Mouse (Mus musculus): Measurements from ENCODE around the gene Slc35b4. TPM values are rescaled to one million over a fixed set of nuclear protein-coding genes. Genes with fewer than 3 reads are reported as not detected.

Slc35b4 gene
- polyA plus RNA-seq, 1 experiment from 2014 or later = 44.0 TPM

- Histone ChIP-seq H3K9me3 (no peaks in the 10 kb centered on the region), H3K27ac (replicated peaks) (no peak overlapping the region), H3K4me3 (no peak overlapping the region), H3K36me3 (peaks cover 47% of the 10 kb centered on the region), H3K27me3 (no peaks in the 10 kb centered on the region), H3K9ac (no peak overlapping the region), H3K4me1 (replicated peaks) (no peaks in the 10 kb centered on the region), H3K4me2 (no peak overlapping the region)
- 80% methylated on average over 2 of the region's 2 CpGs for WGBS
- no peak for ATAC-seq (ENCODE audit: low FRiP score, low read depth)
Measured at GRCm38 (mm10) chr6:34162607-34163006, 14.3 kb downstream of the Slc35b4 start.

- Histone ChIP-seq H3K9ac (no peak overlapping the region), H3K27ac (replicated peaks) (no peak overlapping the region), H3K36me3 (peaks cover 40% of the 10 kb centered on the region), H3K4me1 (replicated peaks) (0 out of 2 replicates have a peak, but pooled peaks cover 3% of the 10 kb centered on the region), H3K4me2 (no peak overlapping the region), H3K9me3 (no peaks in the 10 kb centered on the region), H3K27me3 (no peaks in the 10 kb centered on the region), H3K4me3 (no peak overlapping the region)
- 94% methylated on average over 7 of the region's 7 CpGs for WGBS
- ATAC-seq (ENCODE audit: low FRiP score, low read depth) = no peak
Measured at GRCm38 (mm10) chr6:34161511-34161910, 15.4 kb downstream of the Slc35b4 start.

- Histone ChIP-seq H3K4me3 (no peak overlapping the region), H3K4me2 (no peak overlapping the region), H3K27ac (replicated peaks) (no peak overlapping the region), H3K4me1 (replicated peaks) (0 out of 2 replicates have a peak, but pooled peaks cover 5% of the 10 kb centered on the region), H3K36me3 (peaks cover 37% of the 10 kb centered on the region), H3K9ac (no peak overlapping the region), H3K9me3 (no peaks in the 10 kb centered on the region), H3K27me3 (no peaks in the 10 kb centered on the region)
- 96% methylated on average over 7 of the region's 7 CpGs for WGBS
- no peak for ATAC-seq (ENCODE audit: low FRiP score, low read depth)
Measured at GRCm38 (mm10) chr6:34160816-34161310, 16.0 kb downstream of the Slc35b4 start.

GRCm38 (mm10) chr6:34159998-34160815 is 16.7 kb downstream of the Slc35b4 start:
- no peak overlapping the region for H3K27ac ChIP-seq (replicated peaks)
- H3K36me3 ChIP-seq = peaks cover 31% of the 10 kb centered on the region
- H3K4me2 ChIP-seq = no peak overlapping the region
- H3K9me3 ChIP-seq = no peaks in the 10 kb centered on the region
- H3K4me3 ChIP-seq = no peak overlapping the region
- WGBS = 87% methylated on average over 23 of the region's 23 CpGs
- H3K9ac ChIP-seq = no peak overlapping the region
- no peak for ATAC-seq (ENCODE audit: low FRiP score, low read depth)
- H3K27me3 ChIP-seq = no peaks in the 10 kb centered on the region
- H3K4me1 ChIP-seq (replicated peaks) = peaks cover 10% of the 10 kb centered on the region; the same call in 1 of the 2 replicates

GRCm38 (mm10) chr6:34156841-34157748 is 19.8 kb downstream of the Slc35b4 start:
- H3K9me3 ChIP-seq = no peaks in the 10 kb centered on the region
- ATAC-seq (ENCODE audit: low FRiP score, low read depth) = no peak
- peaks cover 39% of the 10 kb centered on the region for H3K4me1 ChIP-seq (replicated peaks)
- WGBS = 84% methylated on average over 14 of the region's 14 CpGs
- H3K27ac ChIP-seq (replicated peaks) = no peak overlapping the region
- H3K36me3 ChIP-seq = peaks cover 28% of the 10 kb centered on the region
- no peak overlapping the region for H3K9ac ChIP-seq
- no peak overlapping the region for H3K4me2 ChIP-seq
- H3K27me3 ChIP-seq = no peaks in the 10 kb centered on the region
- H3K4me3 ChIP-seq = no peak overlapping the region

- no peak overlapping the region for H3K9ac ChIP-seq
- no peak overlapping the region for H3K27ac ChIP-seq (replicated peaks)
- ATAC-seq (ENCODE audit: low FRiP score, low read depth) = no peak
- 72% methylated on average over 5 of the region's 5 CpGs for WGBS
- peaks cover 39% of the 10 kb centered on the region for H3K4me1 ChIP-seq (replicated peaks)
- H3K4me2 ChIP-seq = no peak overlapping the region
- H3K9me3 ChIP-seq = no peaks in the 10 kb centered on the region
- H3K27me3 ChIP-seq = no peaks in the 10 kb centered on the region
- H3K4me3 ChIP-seq = no peak overlapping the region
- peaks cover 21% of the 10 kb centered on the region for H3K36me3 ChIP-seq
Measured at GRCm38 (mm10) chr6:34156057-34156456, 20.9 kb downstream of the Slc35b4 start.

- H3K9me3 ChIP-seq = no peaks in the 10 kb centered on the region
- WGBS = 94% methylated on average over 15 of the region's 15 CpGs
- H3K4me2 ChIP-seq = no peak overlapping the region
- no peak overlapping the region for H3K4me3 ChIP-seq
- ATAC-seq (ENCODE audit: low FRiP score, low read depth) = no peak
- H3K27me3 ChIP-seq = no peaks in the 10 kb centered on the region
- H3K9ac ChIP-seq = no peak overlapping the region
- H3K27ac ChIP-seq (replicated peaks) = peak overlapping the region; percentile 73
- H3K36me3 ChIP-seq = peaks cover 18% of the 10 kb centered on the region
- peaks cover 39% of the 10 kb centered on the region for H3K4me1 ChIP-seq (replicated peaks)
Measured at GRCm38 (mm10) chr6:34155137-34155804, 21.6 kb downstream of the Slc35b4 start.

- Histone ChIP-seq H3K4me2 (no peak overlapping the region), H3K4me3 (no peak overlapping the region), H3K9me3 (no peaks in the 10 kb centered on the region), H3K9ac (no peak overlapping the region), H3K36me3 (peaks cover 8% of the 10 kb centered on the region; the same call in 1 of the 2 replicates), H3K27me3 (no peaks in the 10 kb centered on the region), H3K4me1 (replicated peaks) (peaks cover 39% of the 10 kb centered on the region), H3K27ac (replicated peaks) (peak overlapping the region; percentile 73)
- WGBS = 33% methylated on average over 3 of the region's 3 CpGs
- peak; percentile 78 for ATAC-seq (ENCODE audit: low FRiP score, low read depth)
Measured at GRCm38 (mm10) chr6:34154202-34154601, 22.7 kb downstream of the Slc35b4 start.

GRCm38 (mm10) chr6:34153069-34154052 is 23.6 kb downstream of the Slc35b4 start:
- Histone ChIP-seq H3K36me3 (peaks cover 4% of the 10 kb centered on the region; the same call in 1 of the 2 replicates), H3K4me1 (replicated peaks) (peaks cover 39% of the 10 kb centered on the region), H3K27ac (replicated peaks) (peak overlapping the region; percentile 73), H3K9me3 (no peaks in the 10 kb centered on the region), H3K9ac (no peak overlapping the region), H3K27me3 (no peaks in the 10 kb centered on the region), H3K4me3 (no peak overlapping the region), H3K4me2 (peak overlapping the region; percentile 9; the same call in 1 of the 2 replicates)
- WGBS = 56% methylated on average over 18 of the region's 18 CpGs
- ATAC-seq (ENCODE audit: low FRiP score, low read depth) = peak; percentile 60; the same call in 1 of the 2 replicates

GRCm38 (mm10) chr6:34149821-34150220 is 27.1 kb downstream of the Slc35b4 start:
- Histone ChIP-seq H3K36me3 (no peaks in the 10 kb centered on the region), H3K27me3 (no peaks in the 10 kb centered on the region), H3K9ac (no peak overlapping the region), H3K27ac (replicated peaks) (no peak overlapping the region), H3K4me1 (replicated peaks) (peaks cover 25% of the 10 kb centered on the region), H3K9me3 (no peaks in the 10 kb centered on the region), H3K4me3 (no peak overlapping the region), H3K4me2 (no peak overlapping the region)
- WGBS = 84% methylated on average over 1 of the region's 1 CpGs
- ATAC-seq (ENCODE audit: low FRiP score, low read depth) = no peak
